Mouse (Mus musculus) T-cell, adult 2 months (primary cell): ENCODE measurements at regions not wholly inside any gene's neighbourhood (a gene's known extent, or its start where the extent isn't known, plus 50 kb on each side); places are given as distances from the start of the nearest gene placed in this dataset.
A peak's percentile ranks its signal among the peaks of the same experiment; 100 is the strongest.

Source experiments
- DNase-seq: peaks from one replicate; pipeline ENCODE4 v3.0.0; 2022; ENCODE audit warnings: low spot score

DNA sequence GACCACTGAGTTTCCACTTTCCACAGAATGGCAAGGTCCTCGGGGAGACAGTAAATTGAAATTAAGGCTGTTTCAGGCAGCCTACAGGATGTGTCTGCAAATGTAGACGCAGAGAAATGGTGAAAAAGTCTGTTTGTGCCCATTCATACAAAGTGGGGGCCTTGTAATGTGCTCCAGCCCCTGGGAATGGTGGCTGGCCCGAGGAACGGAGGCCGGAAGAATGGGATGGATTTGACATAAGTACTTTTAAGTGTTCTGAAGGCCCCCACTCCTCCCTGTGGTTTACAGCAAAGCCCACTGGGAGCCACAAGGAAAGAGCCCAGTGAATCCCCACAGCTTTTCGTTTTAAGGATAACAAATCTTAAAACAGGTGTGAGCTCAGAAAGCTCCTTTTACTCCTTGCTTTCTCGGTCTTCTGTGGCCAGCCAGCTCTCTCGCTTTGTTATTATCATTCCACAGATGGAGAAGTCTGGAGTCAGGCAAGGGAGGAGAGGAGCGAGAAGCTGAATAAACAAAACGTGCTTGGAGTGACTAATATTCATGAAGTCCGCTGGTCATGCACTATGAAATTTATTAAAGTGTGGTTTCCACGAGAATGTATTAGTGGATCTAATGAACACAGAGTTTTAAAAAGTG, 337.7 kb downstream of the Hlx start:
- DNase-seq = no peak

- no peak for DNase-seq
Observed at GRCm38 (mm10) chr1:184384088-184384823, 348.2 kb downstream of the Hlx start.

GRCm38 (mm10) chr1:184378665-184379064, 344.6 kb upstream of the 1700056E22Rik start:
- no peak for DNase-seq

DNA sequence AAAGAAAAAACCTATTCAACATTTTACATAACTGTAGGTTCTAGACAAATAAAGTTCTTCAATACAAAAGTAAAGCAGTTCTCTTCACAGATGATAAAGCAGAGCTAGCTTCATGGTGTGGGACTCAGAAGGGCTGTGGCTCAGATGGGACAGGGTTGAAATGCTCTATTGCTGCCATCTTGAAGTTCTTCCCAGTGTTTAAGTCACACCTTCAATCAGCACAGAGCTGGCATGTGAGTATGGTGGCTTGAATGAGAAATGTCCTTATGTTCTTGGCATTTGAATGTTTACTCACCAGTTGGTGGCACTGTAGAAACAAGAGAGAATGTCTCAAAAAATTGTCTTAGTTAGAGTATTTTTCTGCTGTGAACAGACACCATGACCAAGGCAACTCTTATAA, 330.9 kb upstream of the 1700056E22Rik start:
- DNase-seq = no peak

DNA sequence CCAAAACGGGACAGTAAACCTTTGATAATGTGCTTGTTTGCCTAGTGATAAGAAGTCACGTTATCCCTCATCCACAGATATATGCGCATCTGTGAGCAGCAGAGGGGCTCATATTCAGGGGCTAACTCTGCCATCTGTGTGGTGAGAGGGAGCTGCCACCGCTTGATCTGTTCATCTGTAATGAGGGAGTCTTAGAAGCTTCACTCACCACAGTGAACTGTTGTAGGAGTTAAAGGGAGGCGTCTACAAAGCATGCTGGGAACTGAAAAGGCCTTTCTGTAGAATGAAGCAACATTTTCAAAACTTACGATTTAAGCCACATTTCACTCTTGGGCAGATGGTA, 324.1 kb upstream of the 1700056E22Rik start:
- no peak for DNase-seq

DNA sequence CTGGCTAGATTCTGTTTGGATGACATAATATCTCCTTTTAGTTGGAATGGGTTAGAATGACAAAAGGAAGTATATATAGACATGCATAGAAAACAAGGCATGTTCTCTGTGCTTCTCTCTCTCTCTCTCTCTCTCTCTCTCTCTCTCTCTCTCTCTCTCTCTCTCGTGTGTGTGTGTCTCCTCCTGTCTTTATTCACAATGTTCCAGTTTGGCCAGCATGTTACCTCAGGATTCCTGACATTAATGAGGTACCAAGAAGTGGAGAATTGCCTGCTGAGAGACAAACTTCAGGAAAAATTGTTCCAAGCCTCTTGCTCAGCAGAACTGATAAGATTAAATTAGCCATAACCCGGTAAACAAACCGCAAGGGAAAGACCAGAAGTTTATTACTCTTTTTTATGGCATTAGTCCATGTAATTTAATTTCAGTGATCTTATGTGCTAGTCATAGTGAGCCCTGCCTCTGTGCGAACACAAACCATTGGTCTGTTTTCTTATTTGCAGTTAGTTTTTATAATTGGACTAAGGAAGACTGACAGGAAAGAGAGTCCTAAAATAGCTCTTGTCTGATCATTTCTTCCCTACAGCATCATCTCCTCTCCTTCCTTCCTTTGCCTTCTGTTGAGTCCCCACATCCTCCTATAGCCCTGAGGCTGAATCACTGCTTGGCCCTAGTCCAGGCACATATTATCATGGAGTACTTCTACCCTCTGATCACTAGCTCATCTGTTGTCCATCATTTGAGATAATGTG, 323.5 kb upstream of the 1700056E22Rik start:
- no peak for DNase-seq

DNA sequence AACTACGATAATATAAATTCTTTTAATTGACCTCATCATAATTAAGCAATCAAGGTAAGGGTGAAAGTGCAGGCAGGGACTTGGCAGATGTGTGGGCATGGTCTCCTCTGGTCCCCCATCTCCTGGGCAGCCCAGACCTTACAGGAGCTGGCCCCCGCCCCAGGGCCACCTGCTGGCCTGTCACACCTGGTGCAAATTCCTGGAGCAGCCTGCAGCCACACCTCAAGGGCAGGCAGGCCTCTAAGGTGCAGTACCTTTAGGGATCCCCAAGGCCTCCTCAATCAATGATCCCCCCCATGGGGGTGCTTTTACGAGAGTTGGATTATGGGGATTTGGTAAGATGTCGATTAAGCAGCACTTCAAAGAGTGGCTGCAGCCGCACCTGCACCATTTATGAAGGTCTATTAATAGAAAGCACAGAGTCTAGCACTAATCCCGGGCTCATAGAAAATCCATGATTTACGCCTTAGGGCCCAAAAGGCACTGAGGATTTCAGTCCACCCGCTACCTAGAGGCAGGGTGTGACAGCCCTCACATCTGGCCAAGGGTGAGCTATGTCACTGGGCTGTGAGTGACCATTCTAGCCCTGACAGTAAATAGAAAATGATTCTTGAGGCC, 319.8 kb upstream of the 1700056E22Rik start:
- no peak for DNase-seq

- no peak for DNase-seq
Observed at GRCm38 (mm10) chr1:184351760-184352159, 317.7 kb upstream of the 1700056E22Rik start.

- no peak for DNase-seq
Observed at GRCm38 (mm10) chr1:184344829-184345228, 310.7 kb upstream of the 1700056E22Rik start.

- DNase-seq = no peak
Observed at GRCm38 (mm10) chr1:184335952-184336351, 301.9 kb upstream of the 1700056E22Rik start.

- no peak for DNase-seq
Observed at GRCm38 (mm10) chr1:184335281-184335680, 301.2 kb upstream of the 1700056E22Rik start.

DNA sequence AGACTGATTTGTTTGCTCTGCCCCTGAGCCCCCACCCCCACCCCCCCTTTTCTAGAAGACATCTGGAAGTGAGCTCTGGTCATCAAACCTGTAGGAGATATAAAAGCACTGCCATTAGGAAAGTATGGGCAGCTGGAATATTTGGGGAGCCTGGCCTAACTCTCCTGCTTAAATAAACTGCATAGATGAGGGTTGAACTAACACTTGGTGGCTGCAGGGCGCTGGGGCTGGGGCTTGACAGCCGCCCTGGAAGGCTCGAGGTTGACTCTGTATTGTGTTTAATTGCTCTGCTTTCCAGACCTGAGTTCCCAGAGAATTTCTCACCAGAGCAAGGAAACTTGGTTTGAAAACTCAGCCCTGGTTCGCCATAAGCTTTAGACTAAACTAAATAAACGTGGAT, 300.7 kb upstream of the 1700056E22Rik start:
- DNase-seq = no peak

DNA sequence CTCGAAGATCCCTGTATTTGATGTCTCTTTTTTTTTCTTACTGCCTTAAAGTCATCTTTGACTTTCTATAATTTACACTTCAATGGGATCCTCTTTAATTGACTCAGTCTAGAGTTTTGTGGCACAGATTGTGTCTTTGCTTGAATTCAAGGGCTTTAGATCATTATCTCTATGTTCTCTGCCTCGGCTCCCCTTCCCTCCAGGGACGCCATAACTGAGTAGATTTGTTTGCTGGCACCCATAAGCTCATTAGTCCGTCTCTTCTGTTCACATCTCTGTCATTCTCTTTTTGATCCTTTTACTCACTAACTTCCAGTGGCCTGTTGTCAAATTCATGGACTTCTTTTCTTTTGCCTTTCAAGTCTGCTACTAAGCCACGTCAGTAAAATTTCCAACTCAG, 299.0 kb upstream of the 1700056E22Rik start:
- DNase-seq = no peak

- no peak for DNase-seq
Observed at GRCm38 (mm10) chr1:184330516-184331350, 296.6 kb upstream of the 1700056E22Rik start.

DNA sequence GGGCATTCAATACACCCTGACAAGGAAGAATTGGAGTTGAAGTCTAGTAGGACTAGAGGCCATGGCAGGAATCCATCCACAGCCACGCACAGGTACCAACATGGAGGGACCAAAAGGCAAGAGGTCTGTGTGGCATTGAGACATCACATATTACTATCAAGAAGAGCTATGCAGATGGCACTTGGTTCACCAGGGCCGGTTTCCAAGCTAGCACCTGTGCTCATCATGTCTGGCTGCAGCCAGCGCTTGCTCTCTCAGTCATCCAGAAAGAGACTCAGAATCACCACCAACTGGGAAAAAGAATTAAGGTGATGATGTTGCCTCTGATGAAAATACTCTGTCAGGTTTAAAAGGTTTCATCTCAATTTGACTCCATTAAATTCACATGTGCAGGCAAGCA, 292.1 kb upstream of the 1700056E22Rik start:
- DNase-seq = no peak

DNA sequence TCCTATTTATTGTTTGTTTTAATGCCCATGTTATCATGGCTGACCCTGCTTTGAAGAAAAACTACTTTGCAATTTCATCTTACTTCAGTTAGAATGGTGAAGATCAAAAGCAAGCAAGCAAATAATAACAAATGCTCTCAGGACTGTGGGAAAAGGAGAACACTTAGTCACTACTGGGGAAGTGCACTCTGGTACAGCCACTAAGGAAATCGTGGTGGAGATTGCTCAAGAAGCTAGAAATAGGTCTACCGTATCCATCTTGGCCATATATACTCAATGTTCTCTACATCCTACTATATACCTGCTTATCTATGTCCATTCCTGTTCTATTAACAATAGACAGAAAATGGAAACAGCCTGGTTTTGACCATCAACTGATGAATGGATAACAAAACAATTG, 290.1 kb upstream of the 1700056E22Rik start:
- DNase-seq = no peak

DNA sequence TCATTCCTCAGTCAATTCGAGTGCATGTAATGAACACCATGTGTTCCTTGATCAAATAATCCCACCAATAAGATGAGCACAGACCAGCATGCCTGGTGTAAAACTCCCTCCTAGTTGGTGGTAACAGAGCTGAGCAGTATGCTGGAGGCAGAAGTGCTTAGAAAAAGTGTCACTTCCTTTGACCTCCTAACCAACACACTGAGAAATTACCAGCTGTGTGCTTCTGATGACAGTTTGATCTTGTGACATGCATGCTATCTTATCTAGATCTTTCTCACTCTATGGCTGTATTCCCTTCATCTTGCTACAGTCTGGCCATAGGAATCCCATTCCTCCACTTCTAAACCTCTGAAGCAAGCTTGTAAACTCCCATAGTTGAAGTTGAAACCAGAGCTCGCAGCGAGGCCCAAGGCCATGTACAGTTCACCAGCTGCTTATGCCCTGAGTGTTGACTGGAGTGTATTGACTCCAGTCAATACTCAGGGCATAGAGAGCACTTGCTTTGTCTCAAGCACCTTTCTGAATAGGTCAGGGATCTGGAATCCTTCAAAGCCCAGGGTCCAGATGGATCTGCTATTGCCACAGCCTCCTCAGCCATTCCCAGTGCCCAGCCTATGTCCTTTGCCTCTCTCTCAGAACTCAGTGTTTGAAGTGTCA, 286.5 kb upstream of the 1700056E22Rik start:
- no peak for DNase-seq

- DNase-seq = peak; percentile 5
Observed at GRCm38 (mm10) chr1:184310185-184310815, 276.2 kb upstream of the 1700056E22Rik start.

GRCm38 (mm10) chr1:184304813-184305212, 270.7 kb upstream of the 1700056E22Rik start:
- no peak for DNase-seq

- DNase-seq = no peak
Observed at GRCm38 (mm10) chr1:184304204-184304603, 270.1 kb upstream of the 1700056E22Rik start.

DNA sequence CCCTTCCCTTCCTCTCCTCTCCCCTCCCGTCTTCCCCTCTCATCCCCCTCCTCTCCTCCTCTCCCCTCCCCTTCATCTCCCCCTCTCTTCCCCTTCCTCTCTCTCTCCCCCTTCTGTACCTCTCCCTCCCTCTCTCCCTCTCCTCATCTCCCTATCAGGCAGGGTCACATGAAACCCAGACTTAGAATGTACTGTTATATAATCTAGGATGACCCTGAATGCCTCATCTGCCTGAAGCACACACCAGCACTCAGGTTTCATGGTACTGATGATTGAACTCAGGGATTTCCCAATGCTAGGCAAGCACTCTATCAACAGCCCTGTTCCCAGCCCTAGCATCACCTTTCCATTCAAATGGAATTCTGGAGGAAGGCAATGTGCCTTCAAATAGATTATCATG, 264.6 kb upstream of the 1700056E22Rik start:
- no peak for DNase-seq
